Mouse (Mus musculus) heart, embryonic 14.5 days (tissue): Measurements from ENCODE around the gene Ankrd13d. TPM values are rescaled to one million over a fixed set of nuclear protein-coding genes. Genes with fewer than 3 reads are reported as not detected.
"Not testable (repeated sequence)": the region's sequence is repeated elsewhere in the genome, so short reads cannot be mapped to it uniquely, and the experiment has no call there.

Source experiments
- ATAC-seq: fragments of 200-750 bp; cut with Nextera tagmentation; 2 replicates; pipeline ENCODE4 v1.8.0; 2017; ENCODE audit warnings: low read depth, moderate TSS enrichment; ENCODE audit not compliant: insufficient number of reproducible peaks, insufficient read depth, low FRiP score
- H3K27ac ChIP-seq, 2 experiments: fragments of 200-500 bp in 1 of 2; fragments of 300-500 bp in 1 of 2; sonication (generic) in 1 of 2; replicated peaks in 1 of 2; 2 replicates each; pipeline ENCODE4 v1.5.1; 2012 to 2014; ENCODE audit warnings: low read depth in 2 of 2, low read length in 2 of 2, control low read depth in 1 of 2, mild to moderate bottlenecking in 1 of 2, mixed read lengths in 1 of 2; ENCODE audit not compliant: control insufficient read depth in 1 of 2, insufficient read depth in 1 of 2
- H3K27me3 ChIP-seq: fragments of 300-500 bp; sonication (generic); 2 replicates; pipeline ENCODE4 v1.6.1; 2014; ENCODE audit warnings: mild to moderate bottlenecking, low read length, control low read depth; ENCODE audit not compliant: control insufficient read depth, insufficient read depth
- H3K36me3 ChIP-seq: fragments of 300-500 bp; sonication (generic); 2 replicates; pipeline ENCODE4 v1.6.1; 2014; ENCODE audit warnings: mild to moderate bottlenecking, control low read depth, low read length, mixed read lengths; ENCODE audit not compliant: control insufficient read depth, insufficient read depth
- H3K4me1 ChIP-seq, 2 experiments: fragments of 200-500 bp in 1 of 2; fragments of 300-500 bp in 1 of 2; sonication (generic) in 1 of 2; 2 replicates each; pipeline ENCODE4 v1.6.1; 2012 to 2014; ENCODE audit warnings: low read length in 2 of 2, control low read depth in 1 of 2, mixed read lengths in 1 of 2; ENCODE audit not compliant: control insufficient read depth in 2 of 2, insufficient read depth in 2 of 2
- H3K4me2 ChIP-seq: fragments of 300-500 bp; sonication (generic); 2 replicates; pipeline ENCODE4 v1.6.1; 2014; ENCODE audit warnings: mild to moderate bottlenecking, low read length
- H3K4me3 ChIP-seq, 2 experiments: fragments of 200-500 bp in 1 of 2; fragments of 300-500 bp in 1 of 2; sonication (generic) in 1 of 2; 2 replicates each; pipeline ENCODE4 v1.5.1; 2012 to 2014; ENCODE audit warnings: low read length in 2 of 2, mild to moderate bottlenecking in 2 of 2, control low read depth in 1 of 2, low read depth in 1 of 2, moderate library complexity in 1 of 2; ENCODE audit not compliant: control insufficient read depth in 1 of 2, insufficient read depth in 1 of 2
- H3K9ac ChIP-seq: fragments of 300-500 bp; sonication (generic); 2 replicates; pipeline ENCODE4 v1.6.1; 2014; ENCODE audit warnings: mild to moderate bottlenecking, low read length
- H3K9me3 ChIP-seq: fragments of 300-500 bp; sonication (generic); 2 replicates; pipeline ENCODE4 v1.6.1; 2016; ENCODE audit warnings: low read length, control low read depth; ENCODE audit not compliant: control insufficient read depth
- WGBS: fragments of 180-500 bp; shearing (Covaris S2); extraction: QIAGEN DNeasy Blood & Tissue Kit; methylation state at CpG from one replicate; pipeline ENCODE4 v1.1.7; 2014; 5-methylcytosine and 5-hydroxymethylcytosine counted together
- polyA plus RNA-seq: library from polyadenylated mRNA; unstranded; fragments of >200 nt; fragmentation: Nextera tagmentation; extraction: Ambion mirVana; gene quantifications from 2 replicates; pipeline ENCODE4 v1.2.1, GENCODE M21; 2014

Ankrd13d gene
- polyA plus RNA-seq, 1 experiment from 2014 or later, result 1.4 TPM

- H3K36me3 ChIP-seq, H3K4me3 ChIP-seq, ATAC-seq, H3K4me1 ChIP-seq, H3K4me2 ChIP-seq, H3K27me3 ChIP-seq, H3K9ac ChIP-seq, H3K9me3 ChIP-seq, H3K27ac ChIP-seq: not testable (repeated sequence)
- 72% methylated on average over 1 of the region's 1 CpGs for WGBS
Observed at GRCm38 (mm10) chr19:4248683-4249082, 34.3 kb downstream of the Ankrd13d start.

DNA sequence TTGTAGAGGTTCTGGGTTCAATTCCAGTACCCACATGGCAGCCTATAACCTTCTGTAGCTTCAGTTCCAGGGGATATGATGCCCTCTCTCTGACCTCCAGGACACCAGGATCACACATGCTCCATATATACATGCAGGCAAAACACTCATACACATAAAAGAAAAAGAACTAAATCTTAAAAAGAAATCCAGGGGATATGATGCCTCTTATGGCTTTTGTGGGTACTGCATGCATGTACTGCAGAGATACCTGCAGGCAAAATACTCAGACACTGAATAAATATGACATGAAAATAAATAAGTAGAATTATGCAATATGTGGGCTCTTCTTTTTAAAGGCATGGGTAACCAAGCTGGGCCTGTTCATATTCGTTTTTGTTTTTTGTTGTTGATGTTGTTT, 35.9 kb downstream of the Ankrd13d start:
- Histone ChIP-seq H3K4me3 (no peak overlapping the region), H3K4me1 (no peaks in the 10 kb centered on the region), H3K27me3 (no peaks in the 10 kb centered on the region), H3K9ac (no peak overlapping the region), H3K27ac (no peak overlapping the region), H3K4me2 (no peak overlapping the region), H3K36me3 (no peaks in the 10 kb centered on the region), H3K9me3 (no peaks in the 10 kb centered on the region)
- WGBS, result 43% methylated on average over 1 of the region's 1 CpGs
- no peak for ATAC-seq

GRCm38 (mm10) chr19:4244775-4245174, 38.2 kb downstream of the Ankrd13d start:
- ATAC-seq, result no peak
- 79% methylated on average over 6 of the region's 6 CpGs for WGBS
- no peak overlapping the region for H3K4me2 ChIP-seq
- H3K27ac ChIP-seq, result no peak overlapping the region
- H3K9me3 ChIP-seq, result no peaks in the 10 kb centered on the region
- no peak overlapping the region for H3K4me3 ChIP-seq
- H3K9ac ChIP-seq, result no peak overlapping the region
- H3K27me3 ChIP-seq, result no peaks in the 10 kb centered on the region
- H3K36me3 ChIP-seq, result no peaks in the 10 kb centered on the region
- H3K4me1 ChIP-seq, result no peaks in the 10 kb centered on the region

DNA sequence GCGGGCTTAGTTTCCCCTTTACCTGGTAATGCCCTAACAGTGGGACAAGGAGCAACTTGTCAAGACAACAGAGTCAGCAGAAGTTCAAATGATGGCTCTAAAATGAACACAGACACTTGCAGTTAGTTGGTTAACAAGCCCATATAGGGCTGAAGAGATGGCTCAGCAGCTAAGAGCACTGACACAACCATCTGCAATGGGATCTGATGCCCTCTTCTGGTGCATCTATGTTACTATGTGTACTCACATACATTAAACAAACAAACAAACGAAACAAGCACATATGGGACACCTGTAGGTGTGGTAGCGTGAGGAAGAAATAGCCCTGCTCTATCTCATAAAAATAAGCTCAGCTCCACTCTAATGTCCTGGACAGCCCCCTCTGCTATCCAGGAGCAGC, 40.5 kb downstream of the Ankrd13d start:
- Histone ChIP-seq H3K27me3 (no peaks in the 10 kb centered on the region), H3K4me3 (no peak overlapping the region), H3K4me2 (no peak overlapping the region), H3K27ac (no peak overlapping the region), H3K9me3 (no peaks in the 10 kb centered on the region), H3K36me3 (no peaks in the 10 kb centered on the region), H3K4me1 (no peaks in the 10 kb centered on the region), H3K9ac (no peak overlapping the region)
- 65% methylated on average over 3 of the region's 3 CpGs for WGBS
- no peak for ATAC-seq

DNA sequence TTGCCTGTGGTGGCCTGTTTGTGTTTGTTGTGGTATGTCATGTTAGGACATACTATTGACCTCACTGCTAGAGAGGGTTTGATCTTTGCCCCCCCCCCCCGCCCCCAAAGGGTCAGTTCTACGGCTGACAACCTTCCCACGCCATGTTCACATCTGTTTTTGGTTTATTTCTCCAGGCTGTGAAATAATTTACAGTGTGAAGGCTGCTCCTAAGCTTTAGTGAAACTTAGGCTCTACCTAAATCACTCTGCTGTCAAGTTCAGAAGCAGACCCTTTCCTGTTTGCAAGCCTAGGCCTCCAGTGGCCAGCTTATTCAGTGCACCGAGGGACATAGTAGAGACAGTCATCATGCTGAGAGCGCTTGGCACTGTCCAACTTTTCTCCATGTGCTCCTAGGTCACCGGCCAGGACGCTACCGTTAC, 42.7 kb downstream of the Ankrd13d start:
- Histone ChIP-seq H3K4me1 (no peaks in the 10 kb centered on the region), H3K27ac (no peak overlapping the region), H3K36me3 (no peaks in the 10 kb centered on the region), H3K9me3 (no peaks in the 10 kb centered on the region), H3K4me3 (no peak overlapping the region), H3K27me3 (no peaks in the 10 kb centered on the region), H3K9ac (no peak overlapping the region), H3K4me2 (no peak overlapping the region)
- ATAC-seq, result no peak
- WGBS, result 62% methylated on average over 8 of the region's 8 CpGs

- 75% methylated on average over 4 of the region's 4 CpGs for WGBS
- no peak overlapping the region for H3K27ac ChIP-seq
Observed at GRCm38 (mm10) chr19:4234548-4234947, 48.4 kb downstream of the Ankrd13d start.

GRCm38 (mm10) chr19:4232651-4233050, 50.3 kb downstream of the Ankrd13d start:
- ATAC-seq, result no peak
- Histone ChIP-seq H3K9ac (peak overlapping the region; percentile 73; the same call in 1 of the 2 replicates), H3K27me3 (peaks cover 9% of the 10 kb centered on the region), H3K9me3 (no peaks in the 10 kb centered on the region), H3K36me3 (no peaks in the 10 kb centered on the region), H3K4me1 (peaks cover 4 to 5% of the 10 kb centered on the region in 2 experiments), H3K4me2 (peak overlapping the region; percentile 68), H3K4me3 (no peak overlapping the region; a peak in 1 of 4 replicates), H3K27ac (peak overlapping the region in 1 of 2 experiments; percentile 73; a peak in 2 of 4 replicates)
- WGBS, result 76% methylated on average over 7 of the region's 7 CpGs

More at GRCm38 (mm10) chr19:4234548-4234947, 48.4 kb downstream of the Ankrd13d start:
- H3K27me3 ChIP-seq, result peaks cover 1% of the 10 kb centered on the region
- no peak overlapping the region for H3K9ac ChIP-seq
- no peaks in the 10 kb centered on the region for H3K36me3 ChIP-seq
- H3K4me3 ChIP-seq, result no peak overlapping the region
- H3K4me1 ChIP-seq, result peaks cover 4 to 5% of the 10 kb centered on the region in 2 experiments
- ATAC-seq, result no peak
- H3K4me2 ChIP-seq, result no peak overlapping the region
- no peaks in the 10 kb centered on the region for H3K9me3 ChIP-seq

- Histone ChIP-seq H3K9me3 (no peaks in the 10 kb centered on the region), H3K27ac (peak overlapping the region; percentile 73 to 85), H3K4me1 (peaks cover 4 to 5% of the 10 kb centered on the region in 2 experiments), H3K27me3 (peaks cover 9% of the 10 kb centered on the region), H3K9ac (peak overlapping the region; percentile 73), H3K4me2 (peak overlapping the region; percentile 68), H3K4me3 (peak overlapping the region; percentile 53 to 77), H3K36me3 (no peaks in the 10 kb centered on the region)
- ATAC-seq, result no peak
- 18% methylated on average over 2 of the region's 2 CpGs for WGBS
Observed at GRCm38 (mm10) chr19:4232186-4232572, 50.8 kb downstream of the Ankrd13d start.
